Mouse (Mus musculus) urinary bladder, postnatal 10 days (tissue): ENCODE data around the gene Cep85l.

ENCODE experiments used
- DNase-seq: peaks from one replicate; pipeline ENCODE4 v3.0.0; 2022; ENCODE audit warnings: low spot score

Cep85l gene

GRCm38 (mm10) chr10:53342166-53342728, 37.5 kb downstream of the Cep85l start:
- DNase-seq = no peak

GRCm38 (mm10) chr10:53341288-53341965, 38.3 kb downstream of the Cep85l start:
- no peak for DNase-seq

GRCm38 (mm10) chr10:53339045-53339444, 40.7 kb downstream of the Cep85l start:
- no peak for DNase-seq

GRCm38 (mm10) chr10:53337162-53337923, 42.4 kb downstream of the Cep85l start, which contains the start of gene Pln:
Gene Pln, plus strand, starts transcription at chr10:53337667.
- no peak for DNase-seq

- DNase-seq = no peak
These were observed 43.8 kb downstream of the Cep85l start for GRCm38 (mm10) chr10:53335974-53336373.

GRCm38 (mm10) chr10:53335266-53335665, 44.5 kb downstream of the Cep85l start:
- no peak for DNase-seq

- no peak for DNase-seq
These were observed 47.0 kb downstream of the Cep85l start for GRCm38 (mm10) chr10:53332752-53333151.

GRCm38 (mm10) chr10:53329257-53329656, 50.5 kb downstream of the Cep85l start:
- DNase-seq = no peak

- no peak for DNase-seq
These were observed 53.4 kb downstream of the Cep85l start for GRCm38 (mm10) chr10:53326367-53326766.

- no peak for DNase-seq
These were observed 55.1 kb downstream of the Cep85l start for GRCm38 (mm10) chr10:53324663-53325062.

- DNase-seq = no peak
These were observed 56.4 kb downstream of the Cep85l start for GRCm38 (mm10) chr10:53323367-53323766.

- no peak for DNase-seq
These were observed 73.1 kb downstream of the Cep85l start for GRCm38 (mm10) chr10:53306674-53307073.

GRCm38 (mm10) chr10:53305867-53306266, 73.9 kb downstream of the Cep85l start:
- no peak for DNase-seq

GRCm38 (mm10) chr10:53285147-53285546, 94.6 kb downstream of the Cep85l start:
- no peak for DNase-seq

- DNase-seq = no peak
These were observed 107.5 kb downstream of the Cep85l start for GRCm38 (mm10) chr10:53272228-53272627.

GRCm38 (mm10) chr10:53262021-53262420, 117.7 kb downstream of the Cep85l start:
- DNase-seq = no peak

GRCm38 (mm10) chr10:53235381-53235780, 144.4 kb downstream of the Cep85l start:
- no peak for DNase-seq

- DNase-seq = no peak
These were observed 145.1 kb downstream of the Cep85l start for GRCm38 (mm10) chr10:53234683-53235082.

GRCm38 (mm10) chr10:53234086-53234613, 145.6 kb downstream of the Cep85l start:
- no peak for DNase-seq

GRCm38 (mm10) chr10:53230809-53231208, 148.9 kb downstream of the Cep85l start:
- no peak for DNase-seq

- no peak for DNase-seq
These were observed 150.6 kb downstream of the Cep85l start for GRCm38 (mm10) chr10:53229190-53229589.
